Comparison of ENCODE assay signal across 26 mouse cellular contexts in genomic region chr1:169909163-169909562, GRCm38 (mm10). TPM values are rescaled to one million over a fixed set of nuclear protein-coding genes. Genes with fewer than 3 reads are reported as not detected.
A peak's percentile ranks its signal among the peaks of the same experiment; 100 is the strongest.
DNase-seq lines count a peak whose midpoint lies in the region; ATAC-seq and TF ChIP-seq lines count a peak whose summit lies in the region.
"Had no signal": no experiment of that assay in that cellular context is flagged by ENCODE, and none has a peak within 500 bp of the region (broad histone marks: within the 10 kb centered on the region; RNA-seq: fewer than 3 reads in every experiment).

No protein-coding gene starts in this region.

- H3K27me3 ChIP-seq in hindbrain, embryonic 14.5 days (ENCODE audit: control insufficient read depth, insufficient read depth, low read length), result no peaks in the 10 kb centered on the region
- no peaks in the 10 kb centered on the region for H3K27me3 ChIP-seq in hindbrain, embryonic 11.5 days (ENCODE audit: control insufficient read depth, insufficient read depth, low read length)
- H3K27me3 ChIP-seq in midbrain, postnatal 0 days (ENCODE audit: insufficient read depth, low read length), result no peaks in the 10 kb centered on the region
- H3K27me3 ChIP-seq in midbrain, embryonic 16.5 days (ENCODE audit: control insufficient read depth, insufficient read depth, low read depth, low read length), result no peaks in the 10 kb centered on the region
- no peaks in the 10 kb centered on the region for H3K27me3 ChIP-seq in lung, embryonic 16.5 days (ENCODE audit: control insufficient read depth, insufficient read depth, low read depth, low read length)
- H3K27me3 ChIP-seq in stomach, postnatal 0 days (ENCODE audit: control insufficient read depth, insufficient read depth, low read length), result no peaks in the 10 kb centered on the region
- H3K27me3 ChIP-seq: embryonic facial prominence, embryonic 15.5 days; heart, embryonic 13.5 days; limb, embryonic 13.5 days; neural tube, embryonic 13.5 days; stomach, embryonic 15.5 days had no signal

- H3K4me3 ChIP-seq in hindbrain, embryonic 14.5 days (replicated peaks; ENCODE audit: low read length), result no peak overlapping the region
- H3K4me3 ChIP-seq in hindbrain, embryonic 11.5 days (ENCODE audit: low read depth, low read length), result no peak overlapping the region
- no peak overlapping the region for H3K4me3 ChIP-seq in midbrain, postnatal 0 days (ENCODE audit: low read depth, low read length)
- no peak overlapping the region for H3K4me3 ChIP-seq in midbrain, embryonic 16.5 days (ENCODE audit: low read depth, low read length)
- H3K4me3 ChIP-seq in lung, embryonic 16.5 days (ENCODE audit: low read length), result no peak overlapping the region
- H3K4me3 ChIP-seq in stomach, postnatal 0 days (ENCODE audit: low read depth, low read length), result no peak overlapping the region
- H3K4me3 ChIP-seq: embryonic facial prominence, embryonic 15.5 days; heart, embryonic 13.5 days; layer of hippocampus, adult 2 months; limb, embryonic 13.5 days; neural tube, embryonic 13.5 days; stomach, embryonic 15.5 days had no signal

- H3K9me3 ChIP-seq in hindbrain, embryonic 14.5 days (ENCODE audit: control insufficient read depth, low read length), result no peaks in the 10 kb centered on the region
- no peaks in the 10 kb centered on the region for H3K9me3 ChIP-seq in hindbrain, embryonic 11.5 days (ENCODE audit: control insufficient read depth, low read length)
- H3K9me3 ChIP-seq in midbrain, postnatal 0 days (ENCODE audit: low read length), result no peaks in the 10 kb centered on the region
- H3K9me3 ChIP-seq in midbrain, embryonic 16.5 days (replicated peaks; ENCODE audit: control insufficient read depth, low read length, poor library complexity, severe bottlenecking), result no peaks in the 10 kb centered on the region
- no peaks in the 10 kb centered on the region for H3K9me3 ChIP-seq in lung, embryonic 16.5 days (ENCODE audit: control insufficient read depth, low read length)
- H3K9me3 ChIP-seq in stomach, postnatal 0 days (ENCODE audit: control insufficient read depth, low read length), result no peaks in the 10 kb centered on the region
- H3K9me3 ChIP-seq: embryonic facial prominence, embryonic 15.5 days; heart, embryonic 13.5 days; limb, embryonic 13.5 days; neural tube, embryonic 13.5 days; stomach, embryonic 15.5 days had no signal

- H3K9ac ChIP-seq in hindbrain, embryonic 14.5 days, result no peak overlapping the region
- no peak overlapping the region for H3K9ac ChIP-seq in hindbrain, embryonic 11.5 days (ENCODE audit: low read depth, low read length)
- H3K9ac ChIP-seq in midbrain, postnatal 0 days (replicated peaks; ENCODE audit: low read length, poor library complexity, severe bottlenecking), result no peak overlapping the region
- H3K9ac ChIP-seq in midbrain, embryonic 16.5 days (ENCODE audit: low read depth, low read length), result no peak overlapping the region
- H3K9ac ChIP-seq in lung, embryonic 16.5 days (ENCODE audit: low read length), result no peak overlapping the region
- H3K9ac ChIP-seq in stomach, postnatal 0 days (ENCODE audit: low read length), result no peak overlapping the region
- H3K9ac ChIP-seq: embryonic facial prominence, embryonic 15.5 days; heart, embryonic 13.5 days; limb, embryonic 13.5 days; liver, embryonic 14.5 days; neural tube, embryonic 13.5 days; stomach, embryonic 15.5 days had no signal

- DNase-seq in hindbrain, embryonic 14.5 days (ENCODE audit: low spot score), result peak; percentile 50
- no peak for DNase-seq in hindbrain, embryonic 11.5 days (ENCODE audit: low spot score)
- peak; percentile 44 for DNase-seq in midbrain, postnatal 0 days (ENCODE audit: low spot score)
- DNase-seq in gastrocnemius, postnatal 4 days (ENCODE audit: low spot score in 2 of 2), result no peak
- DNase-seq in stomach, postnatal 0 days (ENCODE audit: low spot score), result no peak
- DNase-seq: cerebellum, adult 2 months; cerebellum, postnatal 36 days; heart, adult 11 months; kidney, adult 11 months; kidney, postnatal 14 days; layer of hippocampus, postnatal 36 days; right cerebral cortex, postnatal 14 days; thymus, adult 2 months had no signal

- TF ChIP-seq CTCF in midbrain, postnatal 0 days (IDR thresholded peaks at IDR 0.05), result no peak
- no peak for TF ChIP-seq CTCF in stomach, postnatal 0 days (IDR thresholded peaks at IDR 0.05; ENCODE audit: low read depth)

- H3K27ac ChIP-seq in hindbrain, embryonic 14.5 days, result no peak overlapping the region
- no peak overlapping the region for H3K27ac ChIP-seq in hindbrain, embryonic 11.5 days (ENCODE audit: low read depth, low read length)
- H3K27ac ChIP-seq in midbrain, postnatal 0 days (ENCODE audit: low read depth, low read length), result no peak overlapping the region
- no peak overlapping the region for H3K27ac ChIP-seq in midbrain, embryonic 16.5 days (ENCODE audit: low read length)
- no peak overlapping the region for H3K27ac ChIP-seq in lung, embryonic 16.5 days (ENCODE audit: low read length)
- H3K27ac ChIP-seq in stomach, postnatal 0 days (replicated peaks), result no peak overlapping the region
- H3K27ac ChIP-seq: embryonic facial prominence, embryonic 15.5 days; heart, embryonic 13.5 days; layer of hippocampus, adult 2 months; limb, embryonic 13.5 days; liver, embryonic 14.5 days; neural tube, embryonic 13.5 days; stomach, embryonic 15.5 days had no signal

- no peak for TF ChIP-seq EP300 in stomach, postnatal 0 days (optimal IDR thresholded peaks at IDR 0.05)

- WGBS in hindbrain, embryonic 14.5 days, result 76% methylated on average over 5 of the region's 5 CpGs
- 89% methylated on average over 5 of the region's 5 CpGs for WGBS in hindbrain, embryonic 11.5 days
- 88% methylated on average over 5 of the region's 5 CpGs for WGBS in midbrain, postnatal 0 days
- WGBS in midbrain, embryonic 16.5 days, result 79% methylated on average over 5 of the region's 5 CpGs
- 61% methylated on average over 5 of the region's 5 CpGs for WGBS in lung, embryonic 16.5 days
- 63% methylated on average over 5 of the region's 5 CpGs for WGBS in stomach, postnatal 0 days

- no peaks in the 10 kb centered on the region for H3K4me1 ChIP-seq in hindbrain, embryonic 14.5 days (replicated peaks; ENCODE audit: control insufficient read depth, insufficient read depth, low read length)
- no peaks in the 10 kb centered on the region for H3K4me1 ChIP-seq in hindbrain, embryonic 11.5 days (replicated peaks; ENCODE audit: control insufficient read depth, insufficient read depth, low read length)
- H3K4me1 ChIP-seq in midbrain, postnatal 0 days (ENCODE audit: insufficient read depth, low read length), result no peaks in the 10 kb centered on the region
- H3K4me1 ChIP-seq in midbrain, embryonic 16.5 days (ENCODE audit: control insufficient read depth, insufficient read depth, low read length), result no peaks in the 10 kb centered on the region
- H3K4me1 ChIP-seq in lung, embryonic 16.5 days (replicated peaks; ENCODE audit: control insufficient read depth, insufficient read depth, low read length), result peaks cover 5% of the 10 kb centered on the region; the same call in 1 of the 2 replicates
- H3K4me1 ChIP-seq in stomach, postnatal 0 days (replicated peaks; ENCODE audit: control insufficient read depth, insufficient read depth), result no peaks in the 10 kb centered on the region
- H3K4me1 ChIP-seq: stomach, embryonic 15.5 days had no signal

- no peaks in the 10 kb centered on the region for H3K36me3 ChIP-seq in hindbrain, embryonic 14.5 days (replicated peaks; ENCODE audit: control insufficient read depth, insufficient read depth)
- H3K36me3 ChIP-seq in hindbrain, embryonic 11.5 days (ENCODE audit: control insufficient read depth, insufficient read depth, low read length), result no peaks in the 10 kb centered on the region
- H3K36me3 ChIP-seq in midbrain, postnatal 0 days (ENCODE audit: insufficient read depth, low read length), result no peaks in the 10 kb centered on the region
- H3K36me3 ChIP-seq in midbrain, embryonic 16.5 days (ENCODE audit: control insufficient read depth, insufficient read depth, low read length), result no peaks in the 10 kb centered on the region
- H3K36me3 ChIP-seq in lung, embryonic 16.5 days (ENCODE audit: control insufficient read depth, insufficient read depth, low read length), result no peaks in the 10 kb centered on the region
- H3K36me3 ChIP-seq in stomach, postnatal 0 days (ENCODE audit: control insufficient read depth, insufficient read depth, low read length), result no peaks in the 10 kb centered on the region
- H3K36me3 ChIP-seq: embryonic facial prominence, embryonic 15.5 days; heart, embryonic 13.5 days; limb, embryonic 13.5 days; neural tube, embryonic 13.5 days; stomach, embryonic 15.5 days had no signal

- no peak overlapping the region for H3K4me2 ChIP-seq in hindbrain, embryonic 14.5 days (replicated peaks)
- H3K4me2 ChIP-seq in hindbrain, embryonic 11.5 days (replicated peaks; ENCODE audit: low read depth, low read length), result no peak overlapping the region
- H3K4me2 ChIP-seq in midbrain, postnatal 0 days (ENCODE audit: low read depth, low read length, poor library complexity, severe bottlenecking), result no peak overlapping the region
- no peak overlapping the region for H3K4me2 ChIP-seq in midbrain, embryonic 16.5 days (ENCODE audit: low read length)
- H3K4me2 ChIP-seq in lung, embryonic 16.5 days (ENCODE audit: low read depth, low read length), result no peak overlapping the region
- no peak overlapping the region for H3K4me2 ChIP-seq in stomach, postnatal 0 days (replicated peaks; ENCODE audit: low read depth)
- H3K4me2 ChIP-seq: embryonic facial prominence, embryonic 15.5 days; heart, embryonic 13.5 days; limb, embryonic 13.5 days; midbrain, embryonic 11.5 days; neural tube, embryonic 13.5 days; stomach, embryonic 15.5 days had no signal

- peak; percentile 34; the same call in 1 of the 2 replicates for ATAC-seq in hindbrain, embryonic 14.5 days (ENCODE audit: low FRiP score)
- ATAC-seq in hindbrain, embryonic 11.5 days (ENCODE audit: low FRiP score), result no peak
- ATAC-seq in midbrain, postnatal 0 days (ENCODE audit: low FRiP score), result no peak
- ATAC-seq in midbrain, embryonic 16.5 days, result no peak
- ATAC-seq in lung, embryonic 16.5 days (ENCODE audit: low read depth), result peak; percentile 71
- ATAC-seq in stomach, postnatal 0 days (ENCODE audit: low FRiP score, low TSS enrichment), result no peak

RNA-seq across cellular contexts. Expression of gene Ccdc190, which starts 19.3 kb away (rescaled TPM):
- 4.7 and 4.8 TPM in 2 replicates for polyA plus RNA-seq in hindbrain, embryonic 14.5 days (2014; fragmentation: Nextera tagmentation; extraction: Ambion mirVana)
- 0.63 and 0.69 TPM in 2 replicates for polyA plus RNA-seq in hindbrain, embryonic 11.5 days (2014; fragmentation: Nextera tagmentation; extraction: Ambion mirVana)
- 11.5 and 13.0 TPM in 2 replicates for total RNA-seq in midbrain, postnatal 0 days (2014; rRNA removed)
- 1.8 and 1.9 TPM in 2 replicates for polyA plus RNA-seq in midbrain, postnatal 0 days (2015; fragmentation: Nextera tagmentation; extraction: Ambion mirVana)
- polyA plus RNA-seq in midbrain, embryonic 16.5 days (2015; fragmentation: Nextera tagmentation; extraction: Ambion mirVana), result 3.7 and 5.7 TPM in 2 replicates
- polyA plus RNA-seq in lung, embryonic 16.5 days (2015; fragmentation: Nextera tagmentation; extraction: Ambion mirVana), result 0.35 and 0.44 TPM in 2 replicates
- total RNA-seq in gastrocnemius, postnatal 4 days (2021), result not detected
- 0.08 and 0.11 TPM in 2 replicates for polyA plus RNA-seq in stomach, postnatal 0 days (2015; fragmentation: Nextera tagmentation; extraction: Ambion mirVana)
- total RNA-seq: gastrocnemius, adult 18-20 months had no signal
- polyA plus RNA-seq: C2C12; heart, embryonic 13.5 days; liver, embryonic 14.5 days; spleen, adult 2 months had no signal

RNA-seq across cellular contexts. Expression of gene Hsd17b7, which starts 59.9 kb away (rescaled TPM):
- 30.6 and 35.8 TPM in 2 replicates for polyA plus RNA-seq in hindbrain, embryonic 14.5 days (2014; fragmentation: Nextera tagmentation; extraction: Ambion mirVana)
- polyA plus RNA-seq in hindbrain, embryonic 11.5 days (2014; fragmentation: Nextera tagmentation; extraction: Ambion mirVana), result 26.3 and 27.6 TPM in 2 replicates
- 32.0 and 33.3 TPM in 2 replicates for total RNA-seq in midbrain, postnatal 0 days (2014; rRNA removed)
- 24.8 and 27.6 TPM in 2 replicates for polyA plus RNA-seq in midbrain, postnatal 0 days (2015; fragmentation: Nextera tagmentation; extraction: Ambion mirVana)
- polyA plus RNA-seq in midbrain, embryonic 16.5 days (2015; fragmentation: Nextera tagmentation; extraction: Ambion mirVana), result 24.7 and 26.6 TPM in 2 replicates
- polyA plus RNA-seq in lung, embryonic 16.5 days (2015; fragmentation: Nextera tagmentation; extraction: Ambion mirVana), result 10.1 and 11.0 TPM in 2 replicates
- 1 to 10 TPM; 7.5 to 7.8 TPM for total RNA-seq in gastrocnemius, postnatal 4 days (2021)
- polyA plus RNA-seq in stomach, postnatal 0 days (2015; fragmentation: Nextera tagmentation; extraction: Ambion mirVana), result 28.9 and 38.8 TPM in 2 replicates

Comparison
In these comparisons a context has a peak if more than half of its experiments do, and no peak if none do; other contexts are left out.
1. ATAC-seq: peak in hindbrain, embryonic 14.5 days (single experiment) and lung, embryonic 16.5 days (single experiment); none in hindbrain, embryonic 11.5 days (single experiment), midbrain, postnatal 0 days (single experiment), midbrain, embryonic 16.5 days (single experiment) and stomach, postnatal 0 days (single experiment).
2. DNase-seq: peak in hindbrain, embryonic 14.5 days (single experiment) and midbrain, postnatal 0 days (single experiment); none in hindbrain, embryonic 11.5 days (single experiment), gastrocnemius, postnatal 4 days (0 of 2) and stomach, postnatal 0 days (single experiment).